Mouse (Mus musculus) embryonic facial prominence, embryonic 10.5 days (tissue): ENCODE results near the gene Fam83g. TPM values are rescaled to one million over a fixed set of nuclear protein-coding genes. Genes with fewer than 3 reads are reported as not detected.

ENCODE experiments used
- DNase-seq: peaks from one replicate; pipeline ENCODE4 v3.0.0-alpha.2; 2017; ENCODE audit warnings: low spot score
- H3K27ac ChIP-seq: fragments of 300-500 bp; sonication (generic); replicated peaks from 2 replicates; pipeline ENCODE4 v1.5.1; 2016; ENCODE audit warnings: mild to moderate bottlenecking
- H3K27me3 ChIP-seq: fragments of 300-500 bp; sonication (generic); replicated peaks from 2 replicates; pipeline ENCODE4 v1.6.1; 2016; ENCODE audit warnings: low read depth, mild to moderate bottlenecking; ENCODE audit not compliant: poor library complexity, severe bottlenecking
- H3K36me3 ChIP-seq: fragments of 300-500 bp; sonication (generic); replicated peaks from 2 replicates; pipeline ENCODE4 v1.6.1; 2016; ENCODE audit warnings: mild to moderate bottlenecking, moderate library complexity
- H3K4me1 ChIP-seq: fragments of 300-500 bp; sonication (generic); 2 replicates; pipeline ENCODE4 v1.6.1; 2016
- H3K4me3 ChIP-seq: fragments of 300-500 bp; sonication (generic); 2 replicates; pipeline ENCODE4 v1.5.1; 2016; ENCODE audit warnings: mild to moderate bottlenecking, moderate library complexity
- H3K9me3 ChIP-seq: fragments of 300-500 bp; sonication (generic); 2 replicates; pipeline ENCODE4 v1.6.1; 2016; ENCODE audit warnings: mild to moderate bottlenecking
- WGBS: fragments of 180-500 bp; shearing (Covaris S2); methylation state at CpG from one replicate; pipeline ENCODE4 v1.1.7; 2016; 5-methylcytosine and 5-hydroxymethylcytosine counted together
- polyA plus RNA-seq: library from polyadenylated mRNA; unstranded; fragments of >200 nt; fragmentation: Nextera tagmentation; extraction: Ambion mirVana; gene quantifications from 2 replicates; pipeline ENCODE4 v1.2.1, GENCODE M21; 2016

The Fam83g gene
- polyA plus RNA-seq, 1 experiment from 2014 or later = 2.2 TPM

GRCm38 (mm10) chr11:61745781-61746180 lies 61.9 kb downstream of the Fam83g start:
- 95% methylated on average over 9 of the region's 9 CpGs for WGBS
- H3K4me3 ChIP-seq = no peak overlapping the region
- no peak for DNase-seq
- no peaks in the 10 kb centered on the region for H3K9me3 ChIP-seq
- H3K4me1 ChIP-seq = no peaks in the 10 kb centered on the region
- peaks cover 95% of the 10 kb centered on the region for H3K36me3 ChIP-seq
- no peak overlapping the region for H3K27ac ChIP-seq
- no peaks in the 10 kb centered on the region for H3K27me3 ChIP-seq

DNA sequence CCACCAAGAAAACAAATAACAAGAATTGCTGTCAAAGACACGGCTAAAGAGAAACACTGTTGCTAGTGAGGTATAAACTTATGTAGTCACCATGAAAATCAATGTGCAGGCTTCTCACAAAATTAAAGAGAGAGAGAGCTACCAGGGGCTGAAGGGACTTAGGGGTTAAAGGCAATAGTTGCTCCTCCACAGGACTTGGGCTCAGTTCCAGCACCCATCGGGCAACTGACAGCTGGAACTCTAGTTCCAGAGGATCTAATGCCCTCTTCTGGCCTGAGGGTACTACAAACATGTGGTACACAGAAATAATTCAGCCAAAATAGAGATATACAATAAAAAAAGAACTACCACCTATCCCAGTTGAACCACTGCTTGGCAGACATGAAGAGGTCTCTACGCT lies 63.3 kb downstream of the Fam83g start:
- no peak overlapping the region for H3K27ac ChIP-seq
- no peaks in the 10 kb centered on the region for H3K4me1 ChIP-seq
- DNase-seq = no peak
- no peaks in the 10 kb centered on the region for H3K27me3 ChIP-seq
- peaks cover 95% of the 10 kb centered on the region for H3K36me3 ChIP-seq
- H3K9me3 ChIP-seq = no peaks in the 10 kb centered on the region
- no peak overlapping the region for H3K4me3 ChIP-seq
- 78% methylated on average over 3 of the region's 3 CpGs for WGBS

- H3K4me1 ChIP-seq = no peaks in the 10 kb centered on the region
- peaks cover 94% of the 10 kb centered on the region for H3K36me3 ChIP-seq
- 83% methylated on average over 5 of the region's 5 CpGs for WGBS
- DNase-seq = no peak
- no peaks in the 10 kb centered on the region for H3K9me3 ChIP-seq
- H3K4me3 ChIP-seq = no peak overlapping the region
- no peaks in the 10 kb centered on the region for H3K27me3 ChIP-seq
- H3K27ac ChIP-seq = no peak overlapping the region
Observed at GRCm38 (mm10) chr11:61751612-61752011, 67.7 kb downstream of the Fam83g start.

DNA sequence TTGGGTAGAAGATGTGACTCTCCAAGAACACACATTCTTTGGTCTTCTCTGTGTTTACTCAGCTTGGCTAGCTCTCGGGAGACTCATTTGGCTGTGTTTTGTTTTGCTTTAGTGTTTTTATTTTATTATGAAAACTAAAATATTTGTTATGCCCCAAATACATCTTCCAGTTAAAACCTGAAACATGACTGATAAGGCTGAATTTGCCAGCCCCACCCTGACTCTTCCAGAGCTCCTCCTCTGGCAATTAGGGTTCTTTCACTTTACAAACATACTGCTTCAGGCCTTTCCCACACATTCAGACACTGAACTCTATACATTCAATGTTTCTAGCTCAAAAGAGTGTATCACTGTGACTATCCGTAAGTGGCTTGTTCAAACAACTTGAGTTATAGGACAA lies 73.3 kb downstream of the Fam83g start:
- 84% methylated on average over 2 of the region's 2 CpGs for WGBS
- H3K9me3 ChIP-seq = no peaks in the 10 kb centered on the region

More for the DNA sequence above, 73.3 kb downstream of the Fam83g start:
- H3K4me1 ChIP-seq = peaks cover 9% of the 10 kb centered on the region
- H3K27me3 ChIP-seq = no peaks in the 10 kb centered on the region
- H3K36me3 ChIP-seq = peaks cover 68% of the 10 kb centered on the region
- H3K27ac ChIP-seq = no peak overlapping the region
- DNase-seq = no peak
- no peak overlapping the region for H3K4me3 ChIP-seq

Other genes starting within 250 kb of the Fam83g start
- 0.49 and 1.00 TPM in 2 replicates for gene Rnf112, start 230.0 kb upstream of the Fam83g start, polyA plus RNA-seq
- gene Mfap4, start 198.7 kb upstream of the Fam83g start, polyA plus RNA-seq = 119 and 163 TPM in 2 replicates
- 97.4 and 103 TPM in 2 replicates for gene Mapk7, start 189.7 kb upstream of the Fam83g start, polyA plus RNA-seq
- 44.4 and 49.7 TPM in 2 replicates for gene B9d1, start 178.9 kb upstream of the Fam83g start, polyA plus RNA-seq
- gene Epn2, start 104.4 kb upstream of the Fam83g start, polyA plus RNA-seq = 24.7 and 25.4 TPM in 2 replicates
- gene Grap, start 30.8 kb upstream of the Fam83g start, polyA plus RNA-seq = 6.0 and 6.5 TPM in 2 replicates
- gene Slc5a10, start 36.7 kb downstream of the Fam83g start, polyA plus RNA-seq = 0.14 TPM in 1 of 2 replicates, not detected in the other
- 34.9 and 37.4 TPM in 2 replicates for gene Prpsap2, start 78.0 kb downstream of the Fam83g start, polyA plus RNA-seq
- 11.5 and 12.6 TPM in 2 replicates for gene Ulk2, start 171.0 kb downstream of the Fam83g start, polyA plus RNA-seq
- 18.6 and 19.1 TPM in 2 replicates for gene Akap10, start 246.2 kb downstream of the Fam83g start, polyA plus RNA-seq